Mouse (Mus musculus) liver, embryonic 16.5 days (tissue): ENCODE measurements around the gene Gm29776. TPM values are rescaled to one million over a fixed set of nuclear protein-coding genes. Genes with fewer than 3 reads are reported as not detected.

Experiments
- ATAC-seq: fragments of 200-750 bp; cut with Nextera tagmentation; 2 replicates; pipeline ENCODE4 v1.8.0; 2017; ENCODE audit warnings: low read depth, mild to moderate bottlenecking, moderate number of reproducible peaks, moderate library complexity
- H3K27ac ChIP-seq: fragments of 300-500 bp; sonication (generic); 2 replicates; pipeline ENCODE4 v1.5.1; 2014; ENCODE audit warnings: mild to moderate bottlenecking, low read length
- H3K27me3 ChIP-seq: fragments of 300-500 bp; sonication (generic); 2 replicates; pipeline ENCODE4 v1.6.1; 2014; ENCODE audit warnings: low read depth, low read length, mixed read lengths; ENCODE audit not compliant: control insufficient read depth, insufficient read depth
- H3K36me3 ChIP-seq: fragments of 300-500 bp; sonication (generic); 2 replicates; pipeline ENCODE4 v1.6.1; 2014; ENCODE audit warnings: mild to moderate bottlenecking; ENCODE audit not compliant: control insufficient read depth, insufficient read depth
- H3K4me1 ChIP-seq: fragments of 300-500 bp; sonication (generic); 2 replicates; pipeline ENCODE4 v1.6.1; 2014; ENCODE audit warnings: low read depth, low read length, mixed read lengths; ENCODE audit not compliant: control insufficient read depth
- H3K4me2 ChIP-seq: fragments of 300-500 bp; sonication (generic); 2 replicates; pipeline ENCODE4 v1.6.1; 2014; ENCODE audit warnings: low read depth, low read length, mixed read lengths
- H3K4me3 ChIP-seq: fragments of 300-500 bp; sonication (generic); 2 replicates; pipeline ENCODE4 v1.5.1; 2014; ENCODE audit warnings: low read depth, mild to moderate bottlenecking, low read length
- H3K9ac ChIP-seq: fragments of 300-500 bp; sonication (generic); 2 replicates; pipeline ENCODE4 v1.6.1; 2014; ENCODE audit warnings: low read depth, low read length
- H3K9me3 ChIP-seq: fragments of 300-500 bp; sonication (generic); replicated peaks from 2 replicates; pipeline ENCODE4 v1.6.1; 2016; ENCODE audit warnings: low read length; ENCODE audit not compliant: control insufficient read depth
- WGBS: fragments of 180-500 bp; shearing (Covaris S2); extraction: QIAGEN DNeasy Blood & Tissue Kit; methylation state at CpG from one replicate; pipeline ENCODE4 v1.1.7; 2014; ENCODE audit not compliant: insufficient replicate concordance; 5-methylcytosine and 5-hydroxymethylcytosine counted together
- polyA plus RNA-seq: library from polyadenylated mRNA; unstranded; fragments of >200 nt; fragmentation: Nextera tagmentation; extraction: Ambion mirVana; gene quantifications from 2 replicates; pipeline ENCODE4 v1.2.1, GENCODE M21; 2015

The Gm29776 gene
- polyA plus RNA-seq, 1 experiment from 2014 or later, result 0.05 TPM

- no peak overlapping the region for H3K27ac ChIP-seq
- no peak for ATAC-seq
- H3K27me3 ChIP-seq, result no peaks in the 10 kb centered on the region; the same call in none of the 2 replicates
- no peak overlapping the region for H3K9ac ChIP-seq
- peak overlapping the region; percentile 46 for H3K4me3 ChIP-seq
- 2% methylated on average over 15 of the region's 15 CpGs for WGBS
- no peaks in the 10 kb centered on the region for H3K9me3 ChIP-seq
- no peaks in the 10 kb centered on the region for H3K36me3 ChIP-seq
- H3K4me2 ChIP-seq, result peak overlapping the region; percentile 62
- peaks cover 2% of the 10 kb centered on the region for H3K4me1 ChIP-seq
These were observed 16.0 kb upstream of the Gm29776 start for GRCm38 (mm10) chr14:54714617-54715081.

GRCm38 (mm10) chr14:54714121-54714520 is 15.5 kb upstream of the Gm29776 start:
- H3K4me1 ChIP-seq, result peaks cover 2% of the 10 kb centered on the region
- no peaks in the 10 kb centered on the region for H3K36me3 ChIP-seq
- H3K4me3 ChIP-seq, result peak overlapping the region; percentile 46
- H3K9me3 ChIP-seq, result no peaks in the 10 kb centered on the region
- no peak overlapping the region for H3K27ac ChIP-seq
- WGBS, result under 1% methylated on average over 13 of the region's 13 CpGs
- H3K4me2 ChIP-seq, result peak overlapping the region; percentile 62
- ATAC-seq, result no peak; the same call in 1 of the 2 replicates
- no peak overlapping the region for H3K9ac ChIP-seq
- H3K27me3 ChIP-seq, result no peaks in the 10 kb centered on the region; the same call in none of the 2 replicates

- peak; percentile 35; the same call in 1 of the 2 replicates for ATAC-seq
- H3K9me3 ChIP-seq, result no peaks in the 10 kb centered on the region
- peaks cover 2% of the 10 kb centered on the region for H3K27me3 ChIP-seq
- 0 out of 2 replicates have a peak overlapping the region, but pooled peaks have one; percentile 31 for H3K4me2 ChIP-seq
- 24% methylated on average over 8 of the region's 8 CpGs for WGBS
- peaks cover 2% of the 10 kb centered on the region for H3K4me1 ChIP-seq
- H3K27ac ChIP-seq, result peak overlapping the region; percentile 71
- no peak overlapping the region for H3K4me3 ChIP-seq
- peak overlapping the region; percentile 17; the same call in 1 of the 2 replicates for H3K9ac ChIP-seq
- H3K36me3 ChIP-seq, result no peaks in the 10 kb centered on the region
These were observed 14.2 kb upstream of the Gm29776 start for GRCm38 (mm10) chr14:54712861-54713260.

GRCm38 (mm10) chr14:54712074-54712473 is 13.4 kb upstream of the Gm29776 start, which contains the start of gene Cebpe:
TSS of gene Cebpe (minus strand) at chr14:54712174.
- H3K9ac ChIP-seq, result peak within 1 kb of the TSS; percentile 25; the same call in 1 of the 2 replicates
- peak within 1 kb of the TSS; percentile 27 for H3K4me3 ChIP-seq
- peaks cover 2% of the 10 kb centered on the region for H3K4me1 ChIP-seq
- H3K4me2 ChIP-seq, result 0 out of 2 replicates have a peak within 1 kb of the TSS, but pooled peaks have one; percentile 31
- peak within 1 kb of the TSS; percentile 71 for H3K27ac ChIP-seq
- no peaks in the 10 kb centered on the region for H3K9me3 ChIP-seq
- peaks cover 10% of the 10 kb centered on the region for H3K27me3 ChIP-seq
- WGBS, result 59% methylated on average over 7 of the region's 7 CpGs
- ATAC-seq, result no peak
- no peaks in the 10 kb centered on the region for H3K36me3 ChIP-seq

GRCm38 (mm10) chr14:54709054-54709453 is 10.4 kb upstream of the Gm29776 start:
- peak overlapping the region; percentile 4; the same call in 1 of the 2 replicates for H3K9ac ChIP-seq
- no peak overlapping the region for H3K4me3 ChIP-seq
- no peaks in the 10 kb centered on the region for H3K36me3 ChIP-seq
- H3K9me3 ChIP-seq, result no peaks in the 10 kb centered on the region
- peaks cover 16% of the 10 kb centered on the region for H3K27me3 ChIP-seq
- no peak overlapping the region for H3K4me2 ChIP-seq
- 36% methylated on average over 9 of the region's 9 CpGs for WGBS
- no peak overlapping the region for H3K27ac ChIP-seq
- no peak for ATAC-seq
- H3K4me1 ChIP-seq, result peaks cover 25% of the 10 kb centered on the region

- no peak overlapping the region for H3K4me3 ChIP-seq
- WGBS, result 19% methylated on average over 17 of the region's 17 CpGs
- H3K4me1 ChIP-seq, result peaks cover 23% of the 10 kb centered on the region
- H3K4me2 ChIP-seq, result peak overlapping the region; percentile 45
- no peak overlapping the region for H3K9ac ChIP-seq
- no peak for ATAC-seq
- H3K36me3 ChIP-seq, result no peaks in the 10 kb centered on the region
- peaks cover 29% of the 10 kb centered on the region for H3K27me3 ChIP-seq
- H3K27ac ChIP-seq, result peak overlapping the region; percentile 64
- H3K9me3 ChIP-seq, result no peaks in the 10 kb centered on the region
These were observed 8.1 kb upstream of the Gm29776 start for GRCm38 (mm10) chr14:54706589-54707320.

- Histone ChIP-seq H3K9me3 (no peaks in the 10 kb centered on the region), H3K27ac (peak overlapping the region; percentile 66), H3K9ac (no peak overlapping the region; the same call in 1 of the 2 replicates), H3K27me3 (peaks cover 29% of the 10 kb centered on the region), H3K36me3 (no peaks in the 10 kb centered on the region), H3K4me3 (peak overlapping the region; percentile 16; the same call in 1 of the 2 replicates), H3K4me2 (peak overlapping the region; percentile 45), H3K4me1 (peaks cover 26% of the 10 kb centered on the region)
- 4% methylated on average over 5 of the region's 5 CpGs for WGBS
- ATAC-seq, result peak; percentile 97
These were observed 7.2 kb upstream of the Gm29776 start for GRCm38 (mm10) chr14:54705844-54706243.

GRCm38 (mm10) chr14:54703207-54703606 is 4.6 kb upstream of the Gm29776 start:
- Histone ChIP-seq H3K27ac (no peak overlapping the region), H3K4me1 (peaks cover 26% of the 10 kb centered on the region), H3K9me3 (no peaks in the 10 kb centered on the region), H3K36me3 (no peaks in the 10 kb centered on the region), H3K27me3 (peaks cover 29% of the 10 kb centered on the region), H3K9ac (no peak overlapping the region), H3K4me2 (no peak overlapping the region), H3K4me3 (no peak overlapping the region)
- WGBS, result 25% methylated on average over 10 of the region's 10 CpGs
- no peak for ATAC-seq

- no peak for ATAC-seq
- Histone ChIP-seq H3K4me3 (no peak overlapping the region), H3K36me3 (no peaks in the 10 kb centered on the region), H3K27me3 (peaks cover 13% of the 10 kb centered on the region), H3K27ac (no peak overlapping the region), H3K4me1 (peaks cover 18% of the 10 kb centered on the region), H3K9me3 (no peaks in the 10 kb centered on the region), H3K9ac (no peak overlapping the region), H3K4me2 (no peak overlapping the region)
- WGBS, result 13% methylated on average over 6 of the region's 6 CpGs
These were observed 2.7 kb upstream of the Gm29776 start for GRCm38 (mm10) chr14:54701298-54701697.
